Mouse (Mus musculus) testis, adult 2 months (tissue): ENCODE measurements around the gene Zswim7.

Source experiments
- CTCF ChIP-seq: fragments of 200-500 bp; IDR thresholded peaks from 2 replicates; pipeline ENCODE4 v1.5.1; 2012; ENCODE audit warnings: low read depth, mild to moderate bottlenecking, inconsistent platforms, low read length, moderate library complexity; ENCODE audit not compliant: control insufficient read depth, insufficient read depth, insufficient replicate concordance
- POLR2A ChIP-seq: fragments of 200-500 bp; IDR thresholded peaks from 2 replicates; pipeline ENCODE4 v1.6.1; 2012; ENCODE audit warnings: low read depth, mild to moderate bottlenecking, inconsistent platforms, low read length, moderate library complexity; ENCODE audit not compliant: control insufficient read depth

DNA sequence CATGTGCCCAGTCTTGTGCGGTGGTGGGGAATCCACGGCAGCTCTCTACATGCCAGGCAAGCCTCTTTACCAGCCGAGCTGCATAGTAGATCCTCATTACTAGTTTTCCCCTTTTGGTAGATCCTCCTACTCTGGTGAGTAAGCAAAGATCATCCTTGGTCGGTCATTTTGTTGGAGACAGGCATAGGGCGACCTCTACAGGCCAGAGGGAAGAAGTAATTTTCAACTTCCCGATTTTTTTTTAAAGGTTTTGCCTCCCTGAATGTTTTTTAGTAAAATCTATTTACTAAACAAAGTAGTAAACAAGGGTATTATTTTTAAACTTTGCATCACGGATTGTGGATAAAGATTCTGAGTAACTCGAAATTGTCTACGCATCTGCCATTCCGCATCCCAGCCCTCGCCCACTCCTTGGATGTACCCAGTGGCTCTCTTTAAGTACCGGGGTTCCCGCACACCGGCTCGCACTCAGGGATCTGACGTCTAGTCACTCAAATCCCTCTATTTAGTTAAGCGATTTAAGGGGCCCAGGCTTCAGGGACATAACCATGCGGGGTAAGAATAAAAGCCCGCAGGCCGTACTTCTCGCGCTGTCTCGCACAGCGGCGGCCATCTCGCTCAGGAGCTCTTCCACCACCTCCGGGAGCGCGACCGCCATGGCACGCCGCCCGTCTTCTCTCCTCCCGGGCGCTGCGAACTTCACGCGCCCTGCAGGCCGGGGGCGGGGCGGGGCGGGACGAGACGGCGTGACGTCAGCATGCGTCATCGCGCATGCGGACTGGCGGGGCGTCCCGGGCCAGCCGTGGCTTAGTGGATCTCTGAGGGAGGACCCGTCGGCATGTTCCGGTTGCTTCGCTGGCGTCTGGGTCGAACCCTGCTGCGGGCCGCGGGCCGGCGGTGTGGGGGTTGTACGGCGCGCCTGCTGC lies at the start of gene Zswim7, which contains the start of gene Ttc19:
- TF ChIP-seq POLR2A (peak; percentile 78), CTCF (no peak)
